ENCODE assay signal across 9 mouse cellular contexts in genomic region chr11:67526621-67527545, GRCm38 (mm10).
DNase-seq lines count a peak whose midpoint lies in the region; ATAC-seq and TF ChIP-seq lines count a peak whose summit lies in the region.
"Had no signal": no experiment of that assay in that cellular context is flagged by ENCODE, and none has a peak within 500 bp of the region (broad histone marks: within the 10 kb centered on the region; RNA-seq: fewer than 3 reads in every experiment).

No protein-coding gene starts in this region.

- H3K27me3 ChIP-seq in heart, embryonic 15.5 days: no peaks in the 10 kb centered on the region
- H3K27me3 ChIP-seq: limb, embryonic 12.5 days had no signal

- H3K4me1 ChIP-seq in brown adipose tissue, adult 24 weeks (ENCODE audit: control insufficient read depth, insufficient read depth, insufficient read length, low read length): peaks cover 7% of the 10 kb centered on the region; the same call in 1 of the 2 replicates
- peaks cover 39% of the 10 kb centered on the region for H3K4me1 ChIP-seq in heart, embryonic 15.5 days (replicated peaks)

- DNase-seq in ovary, adult 18-20 months (ENCODE audit: low spot score): peak; percentile 80
- no peak for DNase-seq in ovary, postnatal 10 days (ENCODE audit: low spot score)
- DNase-seq in layer of hippocampus, adult 2 months (ENCODE audit: low spot score in 2 of 2): peak; percentile 63 to 86
- peak; percentile 34 for DNase-seq in testis, postnatal 14 days (ENCODE audit: low spot score)

- 62% methylated on average over 12 of the region's 12 CpGs for WGBS in heart, embryonic 15.5 days

- 0 out of 2 replicates have a peak, but pooled peaks have one; percentile 7 for TF ChIP-seq CTCF in layer of hippocampus, adult 2 months (conservative IDR thresholded peaks at IDR 0.05)

- no peak overlapping the region for H3K4me3 ChIP-seq in brown adipose tissue, adult 24 weeks (ENCODE audit: insufficient read depth, low read depth, low read length)
- H3K4me3 ChIP-seq in heart, embryonic 15.5 days: no peak overlapping the region
- no peak overlapping the region for H3K4me3 ChIP-seq in layer of hippocampus, adult 2 months
- H3K4me3 ChIP-seq: limb, embryonic 12.5 days had no signal

- 0 out of 2 replicates have a peak overlapping the region, but pooled peaks have one; percentile 5 for H3K4me2 ChIP-seq in heart, embryonic 15.5 days
- H3K4me2 ChIP-seq: limb, embryonic 12.5 days had no signal

- H3K9me3 ChIP-seq in heart, embryonic 15.5 days (replicated peaks): no peaks in the 10 kb centered on the region

- peak; percentile 63; the same call in 1 of the 2 replicates for ATAC-seq in heart, embryonic 15.5 days (replicated peaks; ENCODE audit: insufficient number of reproducible peaks, insufficient read depth, low FRiP score, low read depth)
- peak; percentile 96 for ATAC-seq in megakaryocyte, adult 5-6 weeks (ENCODE audit: poor library complexity, severe bottlenecking)
- no peak for ATAC-seq in cerebellum, adult (ENCODE audit: insufficient number of reproducible peaks, low FRiP score, low TSS enrichment)

- H3K36me3 ChIP-seq in heart, embryonic 15.5 days: no peaks in the 10 kb centered on the region
- H3K36me3 ChIP-seq: limb, embryonic 12.5 days had no signal

- H3K27ac ChIP-seq in brown adipose tissue, adult 24 weeks (replicated peaks; ENCODE audit: low read depth, low read length): peak overlapping the region; percentile 66
- peak overlapping the region; percentile 41; the same call in 1 of the 2 replicates for H3K27ac ChIP-seq in heart, embryonic 15.5 days
- H3K27ac ChIP-seq in layer of hippocampus, adult 2 months: peak overlapping the region; percentile 89
- H3K27ac ChIP-seq: limb, embryonic 12.5 days had no signal

- H3K9ac ChIP-seq in heart, embryonic 15.5 days: no peak overlapping the region
- H3K9ac ChIP-seq: limb, embryonic 12.5 days had no signal
